Mouse (Mus musculus) heart, adult 2 months (tissue): ENCODE measurements around the gene Slc26a1. TPM values are rescaled to one million over a fixed set of nuclear protein-coding genes. Genes with fewer than 3 reads are reported as not detected.
A peak's percentile ranks its signal among the peaks of the same experiment; 100 is the strongest.

Experiments
- DNase-seq, 2 experiments: peaks; one replicate each; pipeline ENCODE4 v3.0.0; 2021
- H3K27ac ChIP-seq: fragments of 200-600 bp; 2 replicates; pipeline ENCODE4 v1.8.1; 2022
- H3K27me3 ChIP-seq: fragments of 200-500 bp; 2 replicates; pipeline ENCODE4 v1.6.1; 2012; ENCODE audit warnings: mild to moderate bottlenecking, low read length, inconsistent platforms, mixed read lengths; ENCODE audit not compliant: control insufficient read depth, insufficient read depth
- H3K36me3 ChIP-seq: fragments of 200-500 bp; 2 replicates; pipeline ENCODE4 v1.6.1; 2012; ENCODE audit warnings: low read length, inconsistent platforms; ENCODE audit not compliant: control insufficient read depth, insufficient read depth
- H3K4me1 ChIP-seq: fragments of 200-500 bp; 2 replicates; pipeline ENCODE4 v1.6.1; 2011; ENCODE audit warnings: low read length; ENCODE audit not compliant: control insufficient read depth, insufficient read depth
- H3K4me3 ChIP-seq: fragments of 200-600 bp; 2 replicates; pipeline ENCODE4 v1.8.1; 2022
- H3K79me2 ChIP-seq: fragments of 200-500 bp; replicated peaks from 2 replicates; pipeline ENCODE4 v1.6.1; 2012; ENCODE audit warnings: mild to moderate bottlenecking, inconsistent platforms, low read length, moderate library complexity, mixed read lengths; ENCODE audit not compliant: control insufficient read depth, insufficient read depth
- H3K9ac ChIP-seq: fragments of 200-500 bp; 2 replicates; pipeline ENCODE4 v1.6.1; 2012; ENCODE audit warnings: low read depth, mild to moderate bottlenecking, control low read depth, inconsistent platforms, low read length, mixed read lengths
- CTCF ChIP-seq: fragments of 200-600 bp; IDR thresholded peaks from 2 replicates; pipeline ENCODE4 v1.8.1; 2022; ENCODE audit warnings: antibody characterized with exemption, mild to moderate bottlenecking, moderate library complexity
- EP300 ChIP-seq: fragments of 200-500 bp; IDR thresholded peaks from 2 replicates; pipeline ENCODE4 v1.6.1; 2011; ENCODE audit warnings: low read depth, low read length, control low read depth; ENCODE audit not compliant: insufficient read depth
- POLR2A ChIP-seq: fragments of 200-500 bp; IDR thresholded peaks from 2 replicates; pipeline ENCODE4 v1.6.1; 2011; ENCODE audit warnings: mild to moderate bottlenecking, low read depth, low read length, control low read depth; ENCODE audit not compliant: insufficient read depth
- WGBS: fragments of 180-500 bp; shearing (Covaris S2); methylation state at CpG from one replicate; pipeline ENCODE4 v1.1.7; 2018; 5-methylcytosine and 5-hydroxymethylcytosine counted together
- intact Hi-C: fragments of 180-260 bp; cut with DNase I; formaldehyde crosslinking; loops from one replicate; pipeline ENCODE4 v1.15.1; 2025
- polyA plus RNA-seq: library from polyadenylated mRNA; depleted of rRNA; stranded (reverse); fragments of >200 nt; gene quantifications from 2 replicates; pipeline ENCODE4 v1.2.3, GENCODE M21; 2012
- total RNA-seq, 2 experiments: library from RNA; stranded (reverse); gene quantifications; 2 replicates each; pipeline ENCODE4 v1.2.3; 2021

The Slc26a1 gene
- total and polyA plus RNA-seq, 3 experiments, result 0.06 TPM; not detected in 2

- Histone ChIP-seq H3K4me1 (no peaks in the 10 kb centered on the region), H3K36me3 (no peaks in the 10 kb centered on the region), H3K27ac (no peak overlapping the region), H3K9ac (no peak overlapping the region), H3K27me3 (no peaks in the 10 kb centered on the region), H3K79me2 (no peaks in the 10 kb centered on the region), H3K4me3 (no peak overlapping the region)
- no peak for DNase-seq
- WGBS, result 45% methylated on average over 1 of the region's 1 CpGs
- intact Hi-C loops, result loop anchor here (5.0 kb wide), 1 partner anchor 225 kb away; no protein-coding TSS in a partner anchor
- TF ChIP-seq CTCF (peak; percentile 77), EP300 (no peak)
Measured at GRCm38 (mm10) chr5:108651823-108652222, 23.5 kb downstream of the Slc26a1 start.

GRCm38 (mm10) chr5:108651136-108651720 is 24.1 kb downstream of the Slc26a1 start:
- no peaks in the 10 kb centered on the region for H3K27me3 ChIP-seq
- H3K36me3 ChIP-seq, result no peaks in the 10 kb centered on the region
- intact Hi-C loops, result loop anchor here (5.0 kb wide), 1 partner anchor 224 kb away; no protein-coding TSS in a partner anchor
- no peak for TF ChIP-seq EP300
- TF ChIP-seq CTCF, result no peak
- WGBS, result 82% methylated on average over 5 of the region's 5 CpGs
- no peak overlapping the region for H3K9ac ChIP-seq
- H3K4me3 ChIP-seq, result no peak overlapping the region
- H3K4me1 ChIP-seq, result no peaks in the 10 kb centered on the region
- DNase-seq, result no peak
- no peaks in the 10 kb centered on the region for H3K79me2 ChIP-seq
- no peak overlapping the region for H3K27ac ChIP-seq

GRCm38 (mm10) chr5:108650341-108650740 is 25.0 kb downstream of the Slc26a1 start:
- TF ChIP-seq EP300, result no peak
- no peak for TF ChIP-seq CTCF
- no peak for TF ChIP-seq POLR2A
- Histone ChIP-seq H3K9ac (no peak overlapping the region), H3K27ac (no peak overlapping the region), H3K4me1 (no peaks in the 10 kb centered on the region), H3K36me3 (no peaks in the 10 kb centered on the region), H3K27me3 (no peaks in the 10 kb centered on the region), H3K79me2 (no peaks in the 10 kb centered on the region), H3K4me3 (no peak overlapping the region)
- WGBS, result 90% methylated on average over 7 of the region's 7 CpGs
- intact Hi-C loops, result loop anchor here (5.0 kb wide), 1 partner anchor 223 kb away; no protein-coding TSS in a partner anchor
- no peak for DNase-seq

GRCm38 (mm10) chr5:108648937-108649576 is 26.3 kb downstream of the Slc26a1 start:
- no peaks in the 10 kb centered on the region for H3K27me3 ChIP-seq
- no peak overlapping the region for H3K27ac ChIP-seq
- H3K79me2 ChIP-seq, result no peaks in the 10 kb centered on the region
- 90% methylated on average over 11 of the region's 11 CpGs for WGBS
- TF ChIP-seq CTCF (no peak), POLR2A (no peak), EP300 (no peak)
- DNase-seq, result no peak
- no peaks in the 10 kb centered on the region for H3K36me3 ChIP-seq
- intact Hi-C loops, result no loop called here
- no peaks in the 10 kb centered on the region for H3K4me1 ChIP-seq
- H3K4me3 ChIP-seq, result no peak overlapping the region
- H3K9ac ChIP-seq, result no peak overlapping the region

GRCm38 (mm10) chr5:108647820-108648465 is 27.4 kb downstream of the Slc26a1 start:
- Histone ChIP-seq H3K4me1 (no peaks in the 10 kb centered on the region), H3K36me3 (no peaks in the 10 kb centered on the region), H3K27me3 (no peaks in the 10 kb centered on the region), H3K79me2 (no peaks in the 10 kb centered on the region), H3K4me3 (no peak overlapping the region), H3K9ac (no peak overlapping the region), H3K27ac (no peak overlapping the region)
- intact Hi-C loops, result no loop called here
- no peak for TF ChIP-seq CTCF
- TF ChIP-seq POLR2A, result no peak
- TF ChIP-seq EP300, result no peak
- DNase-seq, result no peak
- 88% methylated on average over 2 of the region's 2 CpGs for WGBS

GRCm38 (mm10) chr5:108647311-108647710 is 28.1 kb downstream of the Slc26a1 start:
- Histone ChIP-seq H3K79me2 (no peaks in the 10 kb centered on the region; the same call in 1 of the 2 replicates), H3K36me3 (no peaks in the 10 kb centered on the region), H3K4me1 (no peaks in the 10 kb centered on the region), H3K27me3 (no peaks in the 10 kb centered on the region), H3K4me3 (no peak overlapping the region), H3K27ac (no peak overlapping the region), H3K9ac (no peak overlapping the region)
- intact Hi-C loops, result no loop called here
- WGBS, result 90% methylated on average over 2 of the region's 2 CpGs
- no peak for DNase-seq
- TF ChIP-seq CTCF (no peak), EP300 (no peak), POLR2A (no peak)
